Mouse (Mus musculus) CH12.LX (cell line): ENCODE measurements at regions not wholly inside any gene's neighbourhood (a gene's known extent, or its start where the extent isn't known, plus 50 kb on each side); places are given as distances from the start of the nearest gene placed in this dataset.

Experiments
- DNase-seq: peaks from one replicate; pipeline ENCODE4 v3.0.0-alpha.2; 2013; ENCODE audit errors: extremely low read depth
- H3K27ac ChIP-seq: 2 replicates; pipeline ENCODE4 v1.5.1; 2012; ENCODE audit warnings: low read depth, mild to moderate bottlenecking, control low read depth, moderate library complexity; ENCODE audit not compliant: insufficient read depth
- H3K27me3 ChIP-seq: replicated peaks from 2 replicates; pipeline ENCODE3; 2012; ENCODE audit warnings: inconsistent platforms
- H3K36me3 ChIP-seq, 2 experiments: replicated peaks in 1 of 2; 2 replicates each; pipeline versions ENCODE3 to v1.6.1; 2012; ENCODE audit warnings: inconsistent platforms in 1 of 2, low read length in 1 of 2, mild to moderate bottlenecking in 1 of 2, mixed read lengths in 1 of 2, moderate library complexity in 1 of 2; ENCODE audit not compliant: control insufficient read depth in 1 of 2, insufficient read depth in 1 of 2
- H3K4me1 ChIP-seq, 2 experiments: 2 replicates each; pipeline ENCODE4 v1.6.1; 2012; ENCODE audit warnings: inconsistent platforms in 1 of 2, moderate library complexity in 1 of 2; ENCODE audit not compliant: insufficient read depth in 2 of 2, control insufficient read depth in 1 of 2
- H3K4me2 ChIP-seq: 2 replicates; pipeline ENCODE4 v1.6.1; 2012; ENCODE audit warnings: low read depth, mild to moderate bottlenecking, control low read depth; ENCODE audit not compliant: poor library complexity, insufficient read depth, severe bottlenecking
- H3K4me3 ChIP-seq, 3 experiments: fragments of 150-350 bp in 1 of 3; sonication (generic) in 1 of 3; replicated peaks in 1 of 3; 2 replicates each; pipeline versions ENCODE3 to v1.5.1; 2011 to 2012; ENCODE audit warnings: low read depth in 2 of 3, low read length in 2 of 3, mild to moderate bottlenecking in 2 of 3, moderate library complexity in 2 of 3, control low read depth in 1 of 3, improper control_type of control experiment in 1 of 3, inconsistent platforms in 1 of 3, mixed read lengths in 1 of 3; ENCODE audit not compliant: poor library complexity in 1 of 3
- H3K79me2 ChIP-seq: replicated peaks from 2 replicates; pipeline ENCODE4 v1.6.1; 2012; ENCODE audit warnings: mild to moderate bottlenecking, moderate library complexity; ENCODE audit not compliant: control insufficient read depth, poor library complexity, insufficient read depth, severe bottlenecking; ENCODE audit errors: extremely low read depth
- H3K9ac ChIP-seq: 2 replicates; pipeline ENCODE4 v1.6.1; 2012; ENCODE audit warnings: low read depth, mild to moderate bottlenecking, control low read depth, moderate library complexity; ENCODE audit not compliant: insufficient read depth
- H3K9me3 ChIP-seq: replicated peaks from 2 replicates; pipeline ENCODE3; 2012; ENCODE audit warnings: low read length, inconsistent platforms, mixed read lengths
- BHLHE40 ChIP-seq: IDR thresholded peaks from 2 replicates; pipeline ENCODE4 v1.6.1; 2011; ENCODE audit warnings: mild to moderate bottlenecking, low read depth, low read length, improper control_type of control experiment
- CHD1 ChIP-seq: IDR thresholded peaks from 2 replicates; pipeline ENCODE4 v1.6.1; 2012; ENCODE audit warnings: low read depth, low read length, improper control_type of control experiment, inconsistent platforms
- CHD2 ChIP-seq: IDR thresholded peaks from 2 replicates; pipeline ENCODE4 v1.6.1; 2011; ENCODE audit warnings: low read length, improper control_type of control experiment
- E2F4 ChIP-seq: IDR thresholded peaks from 2 replicates; pipeline ENCODE4 v1.6.1; 2011; ENCODE audit warnings: low read depth, low read length, improper control_type of control experiment; ENCODE audit not compliant: insufficient replicate concordance
- ELF1 ChIP-seq: IDR thresholded peaks from 2 replicates; pipeline ENCODE4 v1.6.1; 2014; ENCODE audit warnings: low read depth, mild to moderate bottlenecking, inconsistent platforms, low read length, improper control_type of control experiment
- ETS1 ChIP-seq: conservative IDR thresholded peaks from 2 replicates; pipeline ENCODE4 v1.6.1; 2012; ENCODE audit warnings: low read depth, mild to moderate bottlenecking, inconsistent platforms, low read length, improper control_type of control experiment, moderate library complexity
- GABPA ChIP-seq: IDR thresholded peaks from 2 replicates; pipeline ENCODE4 v1.6.1; 2012; ENCODE audit warnings: low read depth, low read length, improper control_type of control experiment, inconsistent platforms; ENCODE audit not compliant: insufficient replicate concordance
- HCFC1 ChIP-seq: IDR thresholded peaks from 2 replicates; pipeline ENCODE4 v1.6.1; 2012; ENCODE audit warnings: low read depth, mild to moderate bottlenecking, inconsistent platforms, low read length, improper control_type of control experiment
- MXI1 ChIP-seq: IDR thresholded peaks from 2 replicates; pipeline ENCODE4 v1.6.1; 2011; ENCODE audit warnings: mild to moderate bottlenecking, low read depth, low read length, improper control_type of control experiment
- MYC ChIP-seq: IDR thresholded peaks from 2 replicates; pipeline ENCODE4 v1.6.1; 2011; ENCODE audit warnings: low read depth, mild to moderate bottlenecking, improper control_type of control experiment, low read length
- NELFE ChIP-seq: IDR thresholded peaks from 2 replicates; pipeline ENCODE4 v1.6.1; 2011; ENCODE audit warnings: low read depth, low read length, improper control_type of control experiment
- NRF1 ChIP-seq: IDR thresholded peaks from 2 replicates; pipeline ENCODE4 v1.6.1; 2014; ENCODE audit warnings: low read depth, mild to moderate bottlenecking, inconsistent platforms, low read length, improper control_type of control experiment, moderate library complexity
- PAX5 ChIP-seq: IDR thresholded peaks from 2 replicates; pipeline ENCODE4 v1.6.1; 2012; ENCODE audit warnings: low read length, inconsistent platforms, mixed read lengths
- POLR2A ChIP-seq: IDR thresholded peaks from 2 replicates; pipeline ENCODE4 v1.6.1; 2011; ENCODE audit warnings: low read depth, mild to moderate bottlenecking, improper control_type of control experiment, low read length
- POLR2AphosphoS2 ChIP-seq: IDR thresholded peaks from 2 replicates; pipeline ENCODE4 v1.6.1; 2011; ENCODE audit warnings: low read depth, low read length, improper control_type of control experiment
- SIN3A ChIP-seq: IDR thresholded peaks from 2 replicates; pipeline ENCODE4 v1.6.1; 2012; ENCODE audit warnings: low read length, improper control_type of control experiment, inconsistent platforms
- SMC3 ChIP-seq: IDR thresholded peaks from 2 replicates; pipeline ENCODE4 v1.6.1; 2011; ENCODE audit warnings: low read depth, low read length, improper control_type of control experiment
- TCF12 ChIP-seq: IDR thresholded peaks from 2 replicates; pipeline ENCODE4 v1.6.1; 2014; ENCODE audit warnings: low read depth, mild to moderate bottlenecking, inconsistent platforms, low read length, improper control_type of control experiment
- USF1 ChIP-seq: IDR thresholded peaks from 2 replicates; pipeline ENCODE4 v1.6.1; 2014; ENCODE audit warnings: low read depth, mild to moderate bottlenecking, inconsistent platforms, low read length, improper control_type of control experiment
- USF2 ChIP-seq: conservative IDR thresholded peaks from 2 replicates; pipeline ENCODE4 v1.6.1; 2011; ENCODE audit warnings: low read depth, low read length, improper control_type of control experiment
- ZKSCAN1 ChIP-seq: IDR thresholded peaks from 2 replicates; pipeline ENCODE4 v1.6.1; 2012; ENCODE audit warnings: low read depth, inconsistent platforms, low read length, improper control_type of control experiment, borderline replicate concordance
- ZMIZ1 ChIP-seq: IDR thresholded peaks from 2 replicates; pipeline ENCODE4 v1.6.1; 2012; ENCODE audit warnings: low read depth, mild to moderate bottlenecking, inconsistent platforms, low read length, improper control_type of control experiment
- dilution Hi-C: fragments of 300-500 bp; cut with MboI; formaldehyde crosslinking; loops from 2 replicates; pipeline ENCODE4 v1.14.3; 2020; ENCODE audit warnings: low sequenced_read_pairs; ENCODE audit not compliant: extremely low pct_unique_long_range_greater_than_20kb, extremely low pct_ligation_motif_present
- in situ Hi-C: fragments of 300-500 bp; cut with MboI; formaldehyde crosslinking; loops from 3 replicates; pipeline ENCODE4 v1.14.3; 2019; ENCODE audit warnings: low sequenced_read_pairs, low pct_ligation_motif_present, low pct_unique_long_range_greater_than_20kb, mixed read lengths

- Histone ChIP-seq H3K4me1 (peaks cover 0 to 8% of the 10 kb centered on the region in 2 experiments; a peak in 1 of 4 replicates), H3K4me3 (no peak overlapping the region), H3K36me3 (no peaks in the 10 kb centered on the region), H3K79me2 (no peaks in the 10 kb centered on the region)
- no peak for DNase-seq
- TF ChIP-seq MXI1, result no peak
- TF ChIP-seq POLR2AphosphoS2, result no peak
- TF ChIP-seq MYC, result no peak
- no peak for TF ChIP-seq ZMIZ1
- no peak for TF ChIP-seq ELF1
- TF ChIP-seq CHD2, result no peak
- no peak for TF ChIP-seq TCF12
- TF ChIP-seq HCFC1, result no peak
- TF ChIP-seq, all 38 proteins: peak for 0
- H3K27ac ChIP-seq, result no peak overlapping the region
- no peak overlapping the region for H3K4me2 ChIP-seq
- dilution Hi-C loops, result no loop called here
- no peak overlapping the region for H3K9ac ChIP-seq
- H3K27me3 ChIP-seq, result no peaks in the 10 kb centered on the region
- H3K9me3 ChIP-seq, result no peaks in the 10 kb centered on the region
- in situ Hi-C loops, result no loop called here
Observed at GRCm38 (mm10) chr11:18070586-18071306, 117.1 kb upstream of the Etaa1 start.

- H3K36me3 ChIP-seq, result no peaks in the 10 kb centered on the region
- H3K27me3 ChIP-seq, result no peaks in the 10 kb centered on the region
- H3K4me1 ChIP-seq, result peaks cover 0 to 8% of the 10 kb centered on the region in 2 experiments; a peak in 1 of 4 replicates
- H3K9me3 ChIP-seq, result no peaks in the 10 kb centered on the region
- dilution Hi-C loops, result no loop called here
- no peak overlapping the region for H3K4me3 ChIP-seq
- in situ Hi-C loops, result no loop called here
- DNase-seq, result no peak
- no peak for TF ChIP-seq USF2
- TF ChIP-seq NRF1, result no peak
- TF ChIP-seq HCFC1, result no peak
- no peak for TF ChIP-seq ZKSCAN1
- TF ChIP-seq USF1, result no peak
- no peak for TF ChIP-seq CHD2
- TF ChIP-seq NELFE, result no peak
- no peak for TF ChIP-seq PAX5
- no peak for TF ChIP-seq SMC3
- no peak for TF ChIP-seq GABPA
- no peak for TF ChIP-seq BHLHE40
- TF ChIP-seq SIN3A, result no peak
- TF ChIP-seq POLR2A, result no peak
- TF ChIP-seq E2F4, result no peak
- TF ChIP-seq CHD1, result no peak
- TF ChIP-seq ETS1, result no peak
- no peak for TF ChIP-seq MXI1
- no peaks in the 10 kb centered on the region for H3K79me2 ChIP-seq
- H3K9ac ChIP-seq, result no peak overlapping the region
- no peak overlapping the region for H3K4me2 ChIP-seq
- no peak overlapping the region for H3K27ac ChIP-seq
Observed at GRCm38 (mm10) chr11:18070032-18070374, 116.3 kb upstream of the Etaa1 start.
